Mouse (Mus musculus) brain, embryonic 14.5 days (tissue): ENCODE data around the gene Podn.

Experiments
- CTCF ChIP-seq: fragments of 200-500 bp; IDR thresholded peaks from 2 replicates; pipeline ENCODE4 v1.5.1; 2012; ENCODE audit warnings: inconsistent platforms, mild to moderate bottlenecking, moderate library complexity, borderline replicate concordance; ENCODE audit not compliant: insufficient read depth, insufficient read length; ENCODE audit errors: extremely low read depth
- POLR2A ChIP-seq: fragments of 200-500 bp; IDR thresholded peaks from 2 replicates; pipeline ENCODE4 v1.6.1; 2012; ENCODE audit warnings: mild to moderate bottlenecking, inconsistent platforms, borderline replicate concordance; ENCODE audit not compliant: poor library complexity, insufficient read depth, insufficient read length, severe bottlenecking; ENCODE audit errors: extremely low read depth

GRCm38 (mm10) chr4:108074204-108074823 lies 21.9 kb downstream of the Podn start:
- TF ChIP-seq POLR2A (no peak), CTCF (no peak)
